Mouse (Mus musculus): ENCODE data around the gene Dock10.

DNA sequence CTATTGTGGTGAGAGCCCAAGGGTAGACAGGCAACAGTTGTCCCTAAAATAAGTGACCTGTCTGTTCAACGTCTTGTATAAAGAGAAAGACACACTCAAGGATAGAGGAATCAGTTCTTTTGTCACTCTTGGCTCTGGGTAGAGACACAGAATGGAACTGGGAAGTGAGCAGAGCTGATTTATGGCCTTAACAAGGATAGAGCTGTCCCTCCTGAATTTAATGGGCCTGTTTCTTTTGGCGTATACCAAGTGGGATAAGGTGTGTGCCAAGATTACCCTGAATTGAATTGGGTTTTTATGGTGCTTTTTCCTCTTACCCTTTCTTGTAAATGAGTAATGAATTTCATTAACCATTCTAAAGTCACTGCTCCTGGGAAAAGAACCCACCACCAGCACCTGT, 106.2 kb downstream of the Dock10 start:
- TF ChIP-seq CTCF (IDR thresholded peaks at IDR 0.05; ENCODE audit: low read depth, low read length) (no peak), POLR2A (IDR thresholded peaks at IDR 0.05; ENCODE audit: borderline replicate concordance, low read depth, low read length) (no peak)

Data from bone marrow macrophage, adult 2 months (primary cell).